Mouse (Mus musculus): Measurements from ENCODE around the gene Selenom. TPM values are rescaled to one million over a fixed set of nuclear protein-coding genes. Genes with fewer than 3 reads are reported as not detected.

Gene Selenom
- polyA plus RNA-seq, 1 experiment from 2014 or later, result 75.6 TPM

- Histone ChIP-seq H3K36me3 (replicated peaks) (no peaks in the 10 kb centered on the region), H3K27me3 (replicated peaks) (no peaks in the 10 kb centered on the region), H3K4me2 (no peak overlapping the region), H3K4me1 (no peaks in the 10 kb centered on the region), H3K9ac (no peak overlapping the region), H3K9me3 (no peaks in the 10 kb centered on the region), H3K4me3 (no peak overlapping the region), H3K27ac (no peak overlapping the region)
- 71% methylated on average over 2 of the region's 2 CpGs for WGBS
- no peak for ATAC-seq (replicated peaks)
Observed at GRCm38 (mm10) chr11:3547047-3547446, 32.6 kb downstream of the Selenom start.

DNA sequence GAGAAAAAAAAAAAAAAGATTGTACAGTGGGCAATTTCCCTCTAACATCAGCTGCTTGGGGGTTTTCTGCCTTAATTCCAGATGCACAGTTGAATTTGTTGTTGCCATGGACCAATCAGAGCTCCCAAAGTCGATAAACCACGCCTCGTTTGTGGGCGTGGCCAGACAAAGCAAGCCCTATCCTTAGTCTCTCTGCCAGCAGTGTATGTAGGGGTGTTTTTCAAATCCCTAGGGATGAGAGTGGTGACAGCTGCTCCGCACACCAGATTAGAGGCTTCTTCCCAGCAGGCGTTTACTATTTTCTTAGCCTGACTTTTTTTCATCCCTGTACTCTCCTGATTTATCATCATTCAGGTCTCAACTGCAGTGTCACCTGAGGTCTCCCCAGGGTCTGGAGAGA is 33.5 kb downstream of the Selenom start:
- Histone ChIP-seq H3K4me3 (no peak overlapping the region), H3K9me3 (no peaks in the 10 kb centered on the region), H3K9ac (no peak overlapping the region), H3K27ac (no peak overlapping the region), H3K4me2 (no peak overlapping the region), H3K4me1 (no peaks in the 10 kb centered on the region), H3K27me3 (replicated peaks) (no peaks in the 10 kb centered on the region), H3K36me3 (replicated peaks) (no peaks in the 10 kb centered on the region)
- no peak for ATAC-seq (replicated peaks)
- 34% methylated on average over 6 of the region's 6 CpGs for WGBS

DNA sequence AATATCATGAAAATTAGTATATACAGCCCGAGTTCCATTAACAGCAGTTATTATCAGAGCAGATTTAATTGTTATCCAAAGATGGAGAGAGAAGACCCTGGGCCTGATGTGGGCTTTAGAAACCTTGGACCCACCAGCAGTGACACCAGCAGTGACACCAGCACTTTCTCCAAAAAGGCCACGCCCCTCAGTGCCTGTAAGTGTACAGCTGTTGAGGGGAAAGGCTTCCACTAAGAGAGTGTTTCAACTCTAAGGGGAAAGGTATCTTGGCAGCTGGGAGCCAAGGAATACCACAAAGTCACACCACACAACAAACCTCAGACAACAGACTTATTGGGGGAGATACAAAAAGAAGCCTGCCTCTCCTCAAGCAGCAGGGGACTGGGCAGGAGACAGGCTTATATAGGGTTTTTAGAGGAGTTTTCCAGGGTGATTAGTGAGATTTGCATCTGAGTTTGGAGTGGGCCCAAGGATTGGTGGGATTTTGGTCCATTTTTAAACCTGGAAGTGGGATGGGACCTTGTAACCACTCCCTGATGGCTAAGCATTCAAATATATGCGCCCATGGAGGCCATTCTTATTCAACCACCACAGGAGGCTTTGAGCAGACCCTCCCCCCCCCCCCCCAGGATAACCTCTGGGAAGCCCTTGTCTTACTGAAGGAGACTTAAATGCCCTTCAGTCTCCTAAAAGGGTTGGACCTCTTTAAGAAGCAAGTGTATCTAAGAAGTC is 34.2 kb downstream of the Selenom start:
- Histone ChIP-seq H3K4me3 (no peak overlapping the region), H3K27me3 (replicated peaks) (no peaks in the 10 kb centered on the region), H3K9ac (no peak overlapping the region), H3K27ac (no peak overlapping the region), H3K4me2 (no peak overlapping the region), H3K9me3 (no peaks in the 10 kb centered on the region), H3K36me3 (replicated peaks) (no peaks in the 10 kb centered on the region), H3K4me1 (no peaks in the 10 kb centered on the region)
- ATAC-seq (replicated peaks), result no peak
- 60% methylated on average over 3 of the region's 3 CpGs for WGBS

DNA sequence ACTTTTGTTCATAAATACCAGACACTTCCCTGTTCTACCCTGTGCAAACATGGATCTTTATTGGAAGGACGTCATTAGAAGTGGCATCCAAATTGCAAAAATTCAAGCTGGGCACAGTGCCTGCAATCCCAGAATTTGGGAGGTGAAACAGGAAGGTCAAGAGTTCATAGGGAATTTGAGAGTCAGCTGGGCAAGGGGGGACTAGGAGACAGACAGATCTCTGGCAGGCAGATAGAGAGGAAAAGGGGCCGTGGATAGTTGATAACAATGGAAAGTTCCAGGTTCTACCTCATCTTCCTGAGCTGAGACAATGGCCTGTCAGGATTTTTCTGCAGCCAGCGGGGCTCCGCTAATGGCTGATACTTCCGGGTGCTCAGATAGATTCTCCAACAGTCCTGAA is 35.3 kb downstream of the Selenom start:
- no peak overlapping the region for H3K27ac ChIP-seq
- WGBS, result 86% methylated on average over 5 of the region's 5 CpGs

DNA sequence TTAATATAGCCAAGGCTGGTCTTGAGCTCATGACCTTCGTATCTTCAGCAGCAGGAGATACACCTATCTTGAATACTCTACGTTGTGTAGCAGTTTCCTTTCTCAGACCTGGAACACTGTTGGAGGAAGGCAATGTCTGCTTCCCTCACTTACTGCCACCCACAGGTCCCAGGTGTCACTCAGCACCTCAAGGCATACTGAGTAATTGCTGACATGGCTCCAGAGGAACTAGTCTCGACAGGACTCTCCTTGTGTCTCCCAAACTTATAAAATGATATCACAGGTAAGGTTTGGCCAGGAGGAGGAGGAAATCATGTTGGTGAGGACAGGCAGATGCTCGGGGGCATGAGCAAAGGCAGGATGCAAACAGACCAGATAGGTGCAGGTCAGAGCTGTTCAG is 40.5 kb downstream of the Selenom start:
- 83% methylated on average over 4 of the region's 4 CpGs for WGBS
- Histone ChIP-seq H3K4me1 (no peaks in the 10 kb centered on the region), H3K27me3 (replicated peaks) (no peaks in the 10 kb centered on the region), H3K36me3 (replicated peaks) (no peaks in the 10 kb centered on the region), H3K9me3 (no peaks in the 10 kb centered on the region), H3K4me3 (no peak overlapping the region), H3K9ac (no peak overlapping the region), H3K27ac (no peak overlapping the region), H3K4me2 (no peak overlapping the region)
- ATAC-seq (replicated peaks), result no peak

More for the DNA sequence above, 35.3 kb downstream of the Selenom start:
- Histone ChIP-seq H3K4me3 (no peak overlapping the region), H3K9ac (no peak overlapping the region), H3K9me3 (no peaks in the 10 kb centered on the region), H3K4me2 (no peak overlapping the region), H3K27me3 (replicated peaks) (no peaks in the 10 kb centered on the region), H3K36me3 (replicated peaks) (no peaks in the 10 kb centered on the region), H3K4me1 (no peaks in the 10 kb centered on the region)
- no peak for ATAC-seq (replicated peaks)

- H3K4me2 ChIP-seq, result no peak overlapping the region
- 83% methylated on average over 3 of the region's 3 CpGs for WGBS
- no peaks in the 10 kb centered on the region for H3K36me3 ChIP-seq (replicated peaks)
- H3K27ac ChIP-seq, result no peak overlapping the region
- no peak overlapping the region for H3K4me3 ChIP-seq
- H3K9me3 ChIP-seq, result no peaks in the 10 kb centered on the region
- ATAC-seq (replicated peaks), result no peak
- H3K4me1 ChIP-seq, result no peaks in the 10 kb centered on the region
- H3K27me3 ChIP-seq (replicated peaks), result no peaks in the 10 kb centered on the region
- H3K9ac ChIP-seq, result no peak overlapping the region
Observed at GRCm38 (mm10) chr11:3557852-3558251, 43.4 kb downstream of the Selenom start.

DNA sequence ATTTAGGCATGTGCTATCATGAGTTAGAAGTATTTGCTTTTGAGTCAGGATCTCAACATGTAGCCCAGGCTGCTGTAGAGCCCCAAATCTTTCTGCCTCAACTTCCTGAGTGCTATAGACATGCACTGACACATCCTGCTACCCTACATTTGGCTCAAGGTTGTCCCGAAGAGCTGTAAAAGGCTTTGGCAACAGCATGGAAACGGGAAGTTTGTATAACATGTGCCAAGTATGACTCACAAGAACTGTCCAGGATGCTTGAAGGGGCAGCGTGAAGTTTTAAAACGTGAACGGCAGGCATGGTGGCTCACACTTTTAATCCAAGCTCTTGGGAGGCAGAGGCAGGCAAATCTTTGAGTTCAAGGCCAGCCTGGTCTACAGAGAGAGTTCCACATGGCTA is 45.7 kb downstream of the Selenom start:
- no peaks in the 10 kb centered on the region for H3K27me3 ChIP-seq (replicated peaks)
- no peaks in the 10 kb centered on the region for H3K36me3 ChIP-seq (replicated peaks)
- no peak for ATAC-seq (replicated peaks)
- no peak overlapping the region for H3K4me2 ChIP-seq
- H3K9ac ChIP-seq, result no peak overlapping the region
- WGBS, result 77% methylated on average over 5 of the region's 5 CpGs
- H3K4me3 ChIP-seq, result no peak overlapping the region
- no peaks in the 10 kb centered on the region for H3K4me1 ChIP-seq
- H3K27ac ChIP-seq, result no peak overlapping the region
- no peaks in the 10 kb centered on the region for H3K9me3 ChIP-seq

GRCm38 (mm10) chr11:3563853-3564252 is 49.4 kb downstream of the Selenom start:
- 95% methylated on average over 6 of the region's 6 CpGs for WGBS
- H3K9me3 ChIP-seq, result no peaks in the 10 kb centered on the region

GRCm38 (mm10) chr11:3564451-3564850 is 50.0 kb downstream of the Selenom start:
- no peak overlapping the region for H3K9ac ChIP-seq
- 60% methylated on average over 7 of the region's 7 CpGs for WGBS
- no peak overlapping the region for H3K4me3 ChIP-seq
- H3K9me3 ChIP-seq, result no peaks in the 10 kb centered on the region
- H3K4me1 ChIP-seq, result no peaks in the 10 kb centered on the region
- no peak overlapping the region for H3K4me2 ChIP-seq
- no peaks in the 10 kb centered on the region for H3K27me3 ChIP-seq (replicated peaks)
- H3K36me3 ChIP-seq (replicated peaks), result no peaks in the 10 kb centered on the region
- ATAC-seq (replicated peaks), result no peak
- no peak overlapping the region for H3K27ac ChIP-seq

More at GRCm38 (mm10) chr11:3563853-3564252, 49.4 kb downstream of the Selenom start:
- Histone ChIP-seq H3K27me3 (replicated peaks) (no peaks in the 10 kb centered on the region), H3K4me3 (no peak overlapping the region), H3K9ac (no peak overlapping the region), H3K36me3 (replicated peaks) (no peaks in the 10 kb centered on the region), H3K27ac (no peak overlapping the region), H3K4me1 (no peaks in the 10 kb centered on the region), H3K4me2 (no peak overlapping the region)
- ATAC-seq (replicated peaks), result no peak

DNA sequence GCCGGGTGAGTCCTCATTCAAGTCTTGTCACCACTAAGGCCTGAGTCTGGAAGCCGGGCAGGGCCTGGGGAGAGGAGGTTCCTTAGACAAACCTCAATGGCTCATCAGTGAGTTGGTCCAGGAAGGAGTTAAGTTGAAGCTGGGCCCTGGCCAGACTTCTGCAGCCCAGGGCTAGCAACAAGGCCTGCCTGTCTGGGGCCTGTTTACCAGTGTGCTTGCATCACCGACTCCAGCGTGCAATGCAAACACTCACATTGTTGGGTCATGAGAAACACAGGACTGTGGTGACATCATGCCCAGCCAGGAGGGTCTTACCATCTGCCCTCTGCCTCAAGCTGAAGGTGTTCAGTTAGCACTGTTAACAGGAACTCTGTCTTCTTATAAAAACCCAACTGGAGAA is 51.5 kb downstream of the Selenom start:
- Histone ChIP-seq H3K36me3 (replicated peaks) (no peaks in the 10 kb centered on the region), H3K27me3 (replicated peaks) (no peaks in the 10 kb centered on the region), H3K4me2 (no peak overlapping the region), H3K9me3 (no peaks in the 10 kb centered on the region), H3K4me3 (no peak overlapping the region), H3K4me1 (no peaks in the 10 kb centered on the region), H3K27ac (no peak overlapping the region), H3K9ac (no peak overlapping the region)
- ATAC-seq (replicated peaks), result no peak
- WGBS, result 87% methylated on average over 4 of the region's 4 CpGs

Other genes with a start within 250 kb of the Selenom start
- gene Drg1, start 248.3 kb upstream of the Selenom start, polyA plus RNA-seq (2015; fragmentation: Nextera tagmentation; extraction: Ambion mirVana), result 215 and 221 TPM in 2 replicates
- 60.9 and 63.2 TPM in 2 replicates for gene Patz1, start 225.8 kb upstream of the Selenom start, polyA plus RNA-seq (2015; fragmentation: Nextera tagmentation; extraction: Ambion mirVana)
- gene Pik3ip1, start 184.3 kb upstream of the Selenom start, polyA plus RNA-seq (2015; fragmentation: Nextera tagmentation; extraction: Ambion mirVana), result 26.5 and 26.6 TPM in 2 replicates
- 173 and 193 TPM in 2 replicates for gene Limk2, start 105.5 kb upstream of the Selenom start, polyA plus RNA-seq (2015; fragmentation: Nextera tagmentation; extraction: Ambion mirVana)
- 47.2 and 48.2 TPM in 2 replicates for gene Rnf185, start 62.3 kb upstream of the Selenom start, polyA plus RNA-seq (2015; fragmentation: Nextera tagmentation; extraction: Ambion mirVana)
- gene Pla2g3, start 26.4 kb upstream of the Selenom start, polyA plus RNA-seq (2015; fragmentation: Nextera tagmentation; extraction: Ambion mirVana), result 1.3 TPM in 2 replicates
- 7.5 and 7.9 TPM in 2 replicates for gene Inpp5j, start 9.9 kb upstream of the Selenom start, polyA plus RNA-seq (2015; fragmentation: Nextera tagmentation; extraction: Ambion mirVana)
- gene Smtn, start 25.9 kb downstream of the Selenom start, polyA plus RNA-seq (2015; fragmentation: Nextera tagmentation; extraction: Ambion mirVana), result 16.0 and 17.9 TPM in 2 replicates
- gene Morc2a, start 134.5 kb downstream of the Selenom start, polyA plus RNA-seq (2015; fragmentation: Nextera tagmentation; extraction: Ambion mirVana), result 39.5 and 42.5 TPM in 2 replicates

Measured in midbrain, embryonic 15.5 days (tissue).